Mouse (Mus musculus) liver (tissue): ENCODE measurements at regions not wholly inside any gene's neighbourhood (a gene's known extent, or its start where the extent isn't known, plus 50 kb on each side); places are given as distances from the start of the nearest gene placed in this dataset.

Source experiments
- DNase-seq: peaks from one replicate; pipeline ENCODE4 v3.0.0-alpha.2; 2020; ENCODE audit warnings: mixed read lengths

- no peak for DNase-seq
These were observed 498.1 kb downstream of the Slc22a22 start for GRCm38 (mm10) chr15:56979353-56979752.

- no peak for DNase-seq
These were observed 501.7 kb downstream of the Slc22a22 start for GRCm38 (mm10) chr15:56975446-56976433.

- no peak for DNase-seq
These were observed 507.3 kb downstream of the Slc22a22 start for GRCm38 (mm10) chr15:56970140-56970539.

GRCm38 (mm10) chr15:56956356-56956755 is 521.1 kb downstream of the Slc22a22 start:
- no peak for DNase-seq

GRCm38 (mm10) chr15:56952176-56952575 is 525.2 kb downstream of the Slc22a22 start:
- no peak for DNase-seq

- no peak for DNase-seq
These were observed 526.6 kb downstream of the Slc22a22 start for GRCm38 (mm10) chr15:56950824-56951223.

GRCm38 (mm10) chr15:56940891-56941290 is 536.5 kb downstream of the Slc22a22 start:
- no peak for DNase-seq

- DNase-seq: no peak
These were observed 580.9 kb downstream of the Slc22a22 start for GRCm38 (mm10) chr15:56896553-56896952.

GRCm38 (mm10) chr15:56881501-56881900 is 595.9 kb downstream of the Slc22a22 start:
- no peak for DNase-seq

- no peak for DNase-seq
These were observed 611.5 kb downstream of the Slc22a22 start for GRCm38 (mm10) chr15:56865879-56866278.

GRCm38 (mm10) chr15:56865035-56865804 is 612.2 kb downstream of the Slc22a22 start:
- DNase-seq: no peak

GRCm38 (mm10) chr15:56858627-56859334 is 618.6 kb downstream of the Slc22a22 start:
- DNase-seq: no peak

GRCm38 (mm10) chr15:56858134-56858533 is 619.3 kb downstream of the Slc22a22 start:
- no peak for DNase-seq

GRCm38 (mm10) chr15:56856057-56856456 is 621.4 kb downstream of the Slc22a22 start:
- peak; percentile 47 for DNase-seq

- DNase-seq: no peak
These were observed 624.3 kb downstream of the Slc22a22 start for GRCm38 (mm10) chr15:56853106-56853505.

- DNase-seq: no peak
These were observed 629.8 kb downstream of the Slc22a22 start for GRCm38 (mm10) chr15:56847469-56848128.

GRCm38 (mm10) chr15:56844574-56844973 is 632.9 kb downstream of the Slc22a22 start:
- DNase-seq: no peak

GRCm38 (mm10) chr15:56841516-56841915 is 635.9 kb downstream of the Slc22a22 start:
- DNase-seq: no peak

GRCm38 (mm10) chr15:56837292-56837691 is 640.1 kb downstream of the Slc22a22 start:
- DNase-seq: no peak

GRCm38 (mm10) chr15:56834621-56835020 is 642.8 kb downstream of the Slc22a22 start:
- DNase-seq: no peak

- DNase-seq: no peak
These were observed 644.8 kb downstream of the Slc22a22 start for GRCm38 (mm10) chr15:56832666-56833065.

- DNase-seq: no peak
These were observed 656.3 kb downstream of the Slc22a22 start for GRCm38 (mm10) chr15:56820977-56821579.
